Mouse (Mus musculus) intestine, embryonic 15.5 days (tissue): ENCODE data around the gene C87436. TPM values are rescaled to one million over a fixed set of nuclear protein-coding genes. Genes with fewer than 3 reads are reported as not detected.

Experiments
- ATAC-seq: fragments of 200-750 bp; cut with Nextera tagmentation; 2 replicates; pipeline ENCODE4 v1.8.0; 2017; ENCODE audit warnings: moderate TSS enrichment, moderate library complexity
- H3K27ac ChIP-seq: fragments of 300-500 bp; sonication (generic); 2 replicates; pipeline ENCODE4 v1.5.1; 2015; ENCODE audit warnings: mild to moderate bottlenecking, inconsistent platforms
- H3K27me3 ChIP-seq: fragments of 300-500 bp; sonication (generic); replicated peaks from 2 replicates; pipeline ENCODE4 v1.6.1; 2015; ENCODE audit warnings: inconsistent platforms
- H3K36me3 ChIP-seq: fragments of 300-500 bp; sonication (generic); 2 replicates; pipeline ENCODE4 v1.6.1; 2015; ENCODE audit warnings: inconsistent platforms
- H3K4me1 ChIP-seq: fragments of 300-500 bp; sonication (generic); replicated peaks from 2 replicates; pipeline ENCODE4 v1.6.1; 2015; ENCODE audit warnings: inconsistent platforms
- H3K4me2 ChIP-seq: fragments of 300-500 bp; sonication (generic); replicated peaks from 2 replicates; pipeline ENCODE4 v1.6.1; 2015; ENCODE audit warnings: mild to moderate bottlenecking, inconsistent platforms
- H3K4me3 ChIP-seq: fragments of 300-500 bp; sonication (generic); replicated peaks from 2 replicates; pipeline ENCODE4 v1.5.1; 2015; ENCODE audit warnings: inconsistent platforms
- H3K9ac ChIP-seq: fragments of 300-500 bp; sonication (generic); 2 replicates; pipeline ENCODE4 v1.6.1; 2015; ENCODE audit warnings: inconsistent platforms
- H3K9me3 ChIP-seq: fragments of 300-500 bp; sonication (generic); 2 replicates; pipeline ENCODE4 v1.6.1; 2016; ENCODE audit warnings: inconsistent platforms
- WGBS: fragments of 180-500 bp; shearing (Covaris S2); methylation state at CpG from one replicate; pipeline ENCODE4 v1.1.7; 2015; 5-methylcytosine and 5-hydroxymethylcytosine counted together
- polyA plus RNA-seq: library from polyadenylated mRNA; unstranded; fragments of >200 nt; fragmentation: Nextera tagmentation; extraction: Ambion mirVana; gene quantifications from 2 replicates; pipeline ENCODE4 v1.2.1, GENCODE M21; 2015

Gene C87436
- polyA plus RNA-seq, 1 experiment from 2014 or later: 22.4 TPM

GRCm38 (mm10) chr6:86400972-86401371, 37.2 kb upstream of the C87436 start:
- peak overlapping the region; percentile 23 for H3K4me3 ChIP-seq
- peaks cover 17% of the 10 kb centered on the region for H3K4me1 ChIP-seq
- H3K27me3 ChIP-seq: no peaks in the 10 kb centered on the region
- no peaks in the 10 kb centered on the region for H3K36me3 ChIP-seq
- peak overlapping the region; percentile 32; the same call in 1 of the 2 replicates for H3K27ac ChIP-seq
- H3K9me3 ChIP-seq: no peaks in the 10 kb centered on the region
- peak; percentile 18; the same call in 1 of the 2 replicates for ATAC-seq
- H3K9ac ChIP-seq: no peak overlapping the region
- 5% methylated on average over 9 of the region's 9 CpGs for WGBS
- peak overlapping the region; percentile 53 for H3K4me2 ChIP-seq

GRCm38 (mm10) chr6:86402681-86403607, 35.2 kb upstream of the C87436 start:
- 33% methylated on average over 12 of the region's 12 CpGs for WGBS
- H3K36me3 ChIP-seq: no peaks in the 10 kb centered on the region
- ATAC-seq: no peak
- peak overlapping the region; percentile 56 for H3K4me2 ChIP-seq
- peak overlapping the region; percentile 83 for H3K4me3 ChIP-seq
- H3K27ac ChIP-seq: no peak overlapping the region
- H3K27me3 ChIP-seq: no peaks in the 10 kb centered on the region
- H3K4me1 ChIP-seq: peaks cover 7% of the 10 kb centered on the region
- peak overlapping the region; percentile 29; the same call in 1 of the 2 replicates for H3K9ac ChIP-seq
- H3K9me3 ChIP-seq: no peaks in the 10 kb centered on the region

- H3K4me2 ChIP-seq: peak overlapping the region; percentile 56
- H3K36me3 ChIP-seq: no peaks in the 10 kb centered on the region
- WGBS: under 1% methylated on average over 15 of the region's 15 CpGs
- peak overlapping the region; percentile 95; the same call in 1 of the 2 replicates for H3K9ac ChIP-seq
- ATAC-seq: peak; percentile 81
- H3K27ac ChIP-seq: peak overlapping the region; percentile 100
- peak overlapping the region; percentile 83 for H3K4me3 ChIP-seq
- no peaks in the 10 kb centered on the region for H3K9me3 ChIP-seq
- no peaks in the 10 kb centered on the region for H3K27me3 ChIP-seq
- H3K4me1 ChIP-seq: peaks cover 7% of the 10 kb centered on the region
Measured at GRCm38 (mm10) chr6:86403728-86404099, 34.5 kb upstream of the C87436 start.

GRCm38 (mm10) chr6:86404100-86404861, 33.9 kb upstream of the C87436 start, which contains the start of gene Tia1:
Tia1 (plus strand) TSS chr6:86404219.
- peaks cover 7% of the 10 kb centered on the region for H3K4me1 ChIP-seq
- under 1% methylated on average over 62 of the region's 62 CpGs for WGBS
- no peaks in the 10 kb centered on the region for H3K27me3 ChIP-seq
- peak within 1 kb of the TSS; percentile 56 for H3K4me2 ChIP-seq
- H3K9me3 ChIP-seq: no peaks in the 10 kb centered on the region
- H3K9ac ChIP-seq: peak within 1 kb of the TSS; percentile 95
- peak within 1 kb of the TSS; percentile 83 for H3K4me3 ChIP-seq
- H3K36me3 ChIP-seq: no peaks in the 10 kb centered on the region
- peak within 1 kb of the TSS; percentile 100 for H3K27ac ChIP-seq
- peak; percentile 97 for ATAC-seq

GRCm38 (mm10) chr6:86404996-86405395, 33.2 kb upstream of the C87436 start:
- WGBS: under 1% methylated on average over 11 of the region's 11 CpGs
- Histone ChIP-seq H3K27me3 (no peaks in the 10 kb centered on the region), H3K36me3 (no peaks in the 10 kb centered on the region), H3K4me2 (peak overlapping the region; percentile 56), H3K4me3 (peak overlapping the region; percentile 83), H3K9ac (peak overlapping the region; percentile 95), H3K9me3 (no peaks in the 10 kb centered on the region), H3K4me1 (peaks cover 7% of the 10 kb centered on the region), H3K27ac (peak overlapping the region; percentile 100)
- no peak for ATAC-seq

GRCm38 (mm10) chr6:86406306-86406705, 31.9 kb upstream of the C87436 start:
- ATAC-seq: no peak
- H3K36me3 ChIP-seq: no peaks in the 10 kb centered on the region
- no peaks in the 10 kb centered on the region for H3K9me3 ChIP-seq
- H3K4me3 ChIP-seq: no peak overlapping the region
- no peak overlapping the region for H3K27ac ChIP-seq
- H3K4me1 ChIP-seq: peaks cover 2% of the 10 kb centered on the region; the same call in 1 of the 2 replicates
- H3K4me2 ChIP-seq: no peak overlapping the region
- H3K27me3 ChIP-seq: no peaks in the 10 kb centered on the region
- H3K9ac ChIP-seq: no peak overlapping the region

- ATAC-seq: no peak
- Histone ChIP-seq H3K9ac (no peak overlapping the region), H3K27me3 (no peaks in the 10 kb centered on the region), H3K36me3 (peaks cover 28% of the 10 kb centered on the region), H3K27ac (no peak overlapping the region), H3K4me1 (no peaks in the 10 kb centered on the region), H3K4me3 (no peak overlapping the region), H3K4me2 (no peak overlapping the region), H3K9me3 (no peaks in the 10 kb centered on the region)
- 90% methylated on average over 6 of the region's 6 CpGs for WGBS
Measured at GRCm38 (mm10) chr6:86418711-86419110, 19.5 kb upstream of the C87436 start.

- Histone ChIP-seq H3K4me2 (no peak overlapping the region), H3K9me3 (no peaks in the 10 kb centered on the region), H3K36me3 (peaks cover 26% of the 10 kb centered on the region), H3K4me3 (no peak overlapping the region), H3K27ac (no peak overlapping the region), H3K4me1 (no peaks in the 10 kb centered on the region), H3K9ac (no peak overlapping the region), H3K27me3 (no peaks in the 10 kb centered on the region)
- WGBS: 89% methylated on average over 3 of the region's 3 CpGs
- ATAC-seq: no peak
Measured at GRCm38 (mm10) chr6:86419239-86419638, 18.9 kb upstream of the C87436 start.

- Histone ChIP-seq H3K4me2 (no peak overlapping the region), H3K36me3 (peaks cover 26% of the 10 kb centered on the region), H3K27me3 (no peaks in the 10 kb centered on the region), H3K9ac (no peak overlapping the region), H3K27ac (no peak overlapping the region), H3K9me3 (no peaks in the 10 kb centered on the region), H3K4me1 (no peaks in the 10 kb centered on the region), H3K4me3 (no peak overlapping the region)
- ATAC-seq: no peak
- WGBS: 74% methylated on average over 6 of the region's 6 CpGs
Measured at GRCm38 (mm10) chr6:86420491-86420890, 17.7 kb upstream of the C87436 start.

GRCm38 (mm10) chr6:86426358-86426757, 11.8 kb upstream of the C87436 start, which contains the start of gene Gm44790:
Gm44790 (plus strand) TSS chr6:86426658.
- WGBS: 96% methylated on average over 1 of the region's 1 CpGs
- no peak for ATAC-seq
- Histone ChIP-seq H3K4me1 (no peaks in the 10 kb centered on the region), H3K27me3 (no peaks in the 10 kb centered on the region), H3K27ac (no peak within 1 kb of the TSS), H3K9me3 (no peaks in the 10 kb centered on the region), H3K9ac (no peak within 1 kb of the TSS), H3K4me3 (no peak within 1 kb of the TSS), H3K4me2 (no peak within 1 kb of the TSS), H3K36me3 (peaks cover 24% of the 10 kb centered on the region)

GRCm38 (mm10) chr6:86431531-86431930, 6.6 kb upstream of the C87436 start:
- no peak overlapping the region for H3K4me2 ChIP-seq
- H3K36me3 ChIP-seq: peaks cover 28% of the 10 kb centered on the region
- no peak overlapping the region for H3K9ac ChIP-seq
- no peak overlapping the region for H3K4me3 ChIP-seq
- H3K27me3 ChIP-seq: no peaks in the 10 kb centered on the region
- H3K4me1 ChIP-seq: no peaks in the 10 kb centered on the region
- WGBS: 93% methylated on average over 3 of the region's 3 CpGs
- H3K9me3 ChIP-seq: no peaks in the 10 kb centered on the region
- ATAC-seq: no peak
- H3K27ac ChIP-seq: no peak overlapping the region

GRCm38 (mm10) chr6:86433696-86434095, 4.5 kb upstream of the C87436 start:
- H3K27ac ChIP-seq: 0 out of 2 replicates have a peak overlapping the region, but pooled peaks have one; percentile 6
- no peaks in the 10 kb centered on the region for H3K9me3 ChIP-seq
- H3K4me2 ChIP-seq: no peak overlapping the region
- no peaks in the 10 kb centered on the region for H3K27me3 ChIP-seq
- no peak for ATAC-seq
- WGBS: 73% methylated on average over 1 of the region's 1 CpGs
- no peak overlapping the region for H3K4me3 ChIP-seq
- peaks cover 15% of the 10 kb centered on the region for H3K36me3 ChIP-seq
- H3K9ac ChIP-seq: no peak overlapping the region
- no peaks in the 10 kb centered on the region for H3K4me1 ChIP-seq
